Mouse (Mus musculus) cerebellum, postnatal 14 days (tissue): ENCODE data around the gene Osbpl3.
"Not testable (repeated sequence)": the region's sequence is repeated elsewhere in the genome, so short reads cannot be mapped to it uniquely, and the experiment has no call there.

ENCODE experiments used
- DNase-seq, 2 experiments: peaks; one replicate each; pipeline ENCODE4 v3.0.0; 2021; ENCODE audit warnings: mixed read lengths in 2 of 2

Gene Osbpl3

GRCm38 (mm10) chr6:50452220-50452619 lies 3.8 kb downstream of the Osbpl3 start:
- no peak for DNase-seq

GRCm38 (mm10) chr6:50445616-50446015 lies 10.4 kb downstream of the Osbpl3 start:
- no peak for DNase-seq

GRCm38 (mm10) chr6:50440966-50441862 lies 14.8 kb downstream of the Osbpl3 start:
- DNase-seq: no peak

- no peak for DNase-seq
Observed at GRCm38 (mm10) chr6:50440197-50440596, 15.8 kb downstream of the Osbpl3 start.

- DNase-seq: not testable (repeated sequence)
Observed at GRCm38 (mm10) chr6:50438900-50439299, 17.1 kb downstream of the Osbpl3 start.

GRCm38 (mm10) chr6:50437815-50438214 lies 18.2 kb downstream of the Osbpl3 start:
- no peak for DNase-seq

- no peak for DNase-seq
Observed at GRCm38 (mm10) chr6:50436661-50437060, 19.3 kb downstream of the Osbpl3 start.

GRCm38 (mm10) chr6:50432491-50432890 lies 23.5 kb downstream of the Osbpl3 start:
- DNase-seq: peak; percentile 19 to 42

GRCm38 (mm10) chr6:50429299-50429698 lies 26.7 kb downstream of the Osbpl3 start:
- DNase-seq: no peak

- no peak for DNase-seq
Observed at GRCm38 (mm10) chr6:50427051-50427732, 28.8 kb downstream of the Osbpl3 start.

GRCm38 (mm10) chr6:50426571-50426970 lies 29.4 kb downstream of the Osbpl3 start:
- no peak for DNase-seq

GRCm38 (mm10) chr6:50424271-50424670 lies 31.7 kb downstream of the Osbpl3 start:
- DNase-seq: no peak

- no peak for DNase-seq
Observed at GRCm38 (mm10) chr6:50420413-50420812, 35.6 kb downstream of the Osbpl3 start.

- no peak for DNase-seq
Observed at GRCm38 (mm10) chr6:50419518-50420290, 36.3 kb downstream of the Osbpl3 start.

GRCm38 (mm10) chr6:50418951-50419350 lies 37.0 kb downstream of the Osbpl3 start:
- DNase-seq: no peak

- no peak for DNase-seq
Observed at GRCm38 (mm10) chr6:50416854-50417253, 39.1 kb downstream of the Osbpl3 start.

GRCm38 (mm10) chr6:50415431-50415830 lies 40.6 kb downstream of the Osbpl3 start:
- DNase-seq: no peak

- peak; percentile 22 to 29 for DNase-seq
Observed at GRCm38 (mm10) chr6:50414547-50414946, 41.5 kb downstream of the Osbpl3 start.

GRCm38 (mm10) chr6:50413381-50413780 lies 42.6 kb downstream of the Osbpl3 start:
- DNase-seq: no peak

- peak; percentile 25 to 30 for DNase-seq
Observed at GRCm38 (mm10) chr6:50412174-50412573, 43.8 kb downstream of the Osbpl3 start.

GRCm38 (mm10) chr6:50404698-50405097 lies 51.3 kb downstream of the Osbpl3 start:
- DNase-seq: peak; percentile 26 to 28

- DNase-seq: no peak
Observed at GRCm38 (mm10) chr6:50403524-50403923, 52.5 kb downstream of the Osbpl3 start.

- DNase-seq: no peak
Observed at GRCm38 (mm10) chr6:50402872-50403271, 53.1 kb downstream of the Osbpl3 start.
